In genomic region chr1:162888646-162889045, GRCm38 (mm10) we compare ENCODE assay signal across 22 mouse cellular contexts. TPM values are rescaled to one million over a fixed set of nuclear protein-coding genes. Genes with fewer than 3 reads are reported as not detected.
"Had no signal": no experiment of that assay in that cellular context is flagged by ENCODE, and none has a peak within 500 bp of the region (broad histone marks: within the 10 kb centered on the region; RNA-seq: fewer than 3 reads in every experiment).

No protein-coding gene starts in this region.

- H3K9ac ChIP-seq: liver, postnatal 0 days; midbrain, embryonic 13.5 days; midbrain, embryonic 15.5 days; neural tube, embryonic 12.5 days; stomach, embryonic 15.5 days had no signal

- H3K4me3 ChIP-seq: megakaryocyte, embryonic 14.5 days; midbrain, embryonic 13.5 days; midbrain, embryonic 15.5 days; neural tube, embryonic 12.5 days; stomach, embryonic 15.5 days had no signal

- H3K4me2 ChIP-seq: midbrain, embryonic 11.5 days; midbrain, embryonic 13.5 days; midbrain, embryonic 15.5 days; neural tube, embryonic 12.5 days; stomach, embryonic 15.5 days had no signal

- H3K4me1 ChIP-seq: megakaryocyte, embryonic 14.5 days; midbrain, embryonic 13.5 days; midbrain, embryonic 15.5 days; neural tube, embryonic 12.5 days; stomach, embryonic 15.5 days had no signal

- H3K27me3 ChIP-seq: megakaryocyte, embryonic 14.5 days; midbrain, embryonic 13.5 days; midbrain, embryonic 15.5 days; neural tube, embryonic 12.5 days; stomach, embryonic 15.5 days had no signal

- DNase-seq: liver, postnatal 0 days; lung, adult 2 months; lung, postnatal 10 days; right cerebral cortex, postnatal 14 days; thymus, adult 2 months; thymus, postnatal 25 days; thymus, postnatal 4 days had no signal

- ATAC-seq: liver, postnatal 0 days; midbrain, embryonic 13.5 days; midbrain, embryonic 15.5 days had no signal

- H3K27ac ChIP-seq: macrophage; midbrain, embryonic 13.5 days; midbrain, embryonic 15.5 days; neural tube, embryonic 12.5 days; stomach, embryonic 15.5 days; stomach, postnatal 0 days had no signal

- H3K36me3 ChIP-seq: midbrain, embryonic 13.5 days; midbrain, embryonic 15.5 days; neural tube, embryonic 12.5 days; stomach, embryonic 15.5 days had no signal

- H3K9me3 ChIP-seq: midbrain, embryonic 13.5 days; midbrain, embryonic 15.5 days; neural tube, embryonic 12.5 days; stomach, embryonic 15.5 days had no signal

RNA-seq across cellular contexts. Expression of gene Fmo2, which starts 9.9 kb away (rescaled TPM):
- total RNA-seq: megakaryocyte progenitor cell, adult 5-6 weeks; monocyte, adult 5-6 weeks had no signal
- polyA plus RNA-seq: macrophage; midbrain, embryonic 11.5 days; midbrain, embryonic 13.5 days; midbrain, embryonic 15.5 days; neural tube, embryonic 14.5 days had no signal

RNA-seq across cellular contexts. Expression of gene Fmo1, which starts 22.2 kb away (rescaled TPM):
- total RNA-seq: megakaryocyte progenitor cell, adult 5-6 weeks; monocyte, adult 5-6 weeks; neutrophil, adult 5-6 weeks had no signal
- polyA plus RNA-seq: macrophage had no signal

RNA-seq across cellular contexts. Expression of gene Fmo6, which starts 48.7 kb away (rescaled TPM):
- total RNA-seq: megakaryocyte progenitor cell, adult 5-6 weeks; monocyte, adult 5-6 weeks; neutrophil, adult 5-6 weeks had no signal
- polyA plus RNA-seq: liver, postnatal 0 days; lung, embryonic 16.5 days; macrophage; midbrain, embryonic 11.5 days; midbrain, embryonic 13.5 days; midbrain, embryonic 15.5 days; midbrain, postnatal 0 days; neural tube, embryonic 12.5 days; neural tube, embryonic 14.5 days; spleen, adult 2 months had no signal
